Mouse (Mus musculus) limb, embryonic 14.5 days (tissue): ENCODE measurements around the gene Mbd6. TPM values are rescaled to one million over a fixed set of nuclear protein-coding genes. Genes with fewer than 3 reads are reported as not detected.

Source experiments
- ATAC-seq: fragments of 200-750 bp; cut with Nextera tagmentation; 2 replicates; pipeline ENCODE4 v1.8.0; 2017; ENCODE audit warnings: low read depth, moderate number of reproducible peaks, moderate TSS enrichment; ENCODE audit not compliant: low FRiP score
- DNase-seq: peaks from one replicate; pipeline ENCODE4 v3.0.0-alpha.2; 2015; ENCODE audit warnings: low spot score
- H3K27ac ChIP-seq: fragments of 300-500 bp; sonication (generic); replicated peaks from 2 replicates; pipeline ENCODE4 v1.5.1; 2014; ENCODE audit warnings: low read depth, mild to moderate bottlenecking, low read length, moderate library complexity, mixed read lengths
- H3K27me3 ChIP-seq: fragments of 300-500 bp; sonication (generic); 2 replicates; pipeline ENCODE4 v1.6.1; 2014; ENCODE audit warnings: low read length, mixed read lengths; ENCODE audit not compliant: control insufficient read depth, insufficient read depth
- H3K36me3 ChIP-seq: fragments of 300-500 bp; sonication (generic); 2 replicates; pipeline ENCODE4 v1.6.1; 2014; ENCODE audit warnings: mild to moderate bottlenecking, low read length, moderate library complexity, mixed read lengths; ENCODE audit not compliant: control insufficient read depth, insufficient read depth
- H3K4me1 ChIP-seq: fragments of 300-500 bp; sonication (generic); 2 replicates; pipeline ENCODE4 v1.6.1; 2014; ENCODE audit warnings: antibody characterized with exemption, low read length, mixed read lengths; ENCODE audit not compliant: control insufficient read depth, insufficient read depth
- H3K4me2 ChIP-seq: fragments of 300-500 bp; sonication (generic); replicated peaks from 2 replicates; pipeline ENCODE4 v1.6.1; 2014; ENCODE audit warnings: low read depth, mild to moderate bottlenecking, low read length, moderate library complexity; ENCODE audit not compliant: severe bottlenecking
- H3K4me3 ChIP-seq: fragments of 300-500 bp; sonication (generic); replicated peaks from 2 replicates; pipeline ENCODE4 v1.5.1; 2014; ENCODE audit warnings: low read length
- H3K9ac ChIP-seq: fragments of 300-500 bp; sonication (generic); 2 replicates; pipeline ENCODE4 v1.6.1; 2014; ENCODE audit warnings: mild to moderate bottlenecking, low read depth, low read length, moderate library complexity; ENCODE audit not compliant: severe bottlenecking
- H3K9me3 ChIP-seq: fragments of 300-500 bp; sonication (generic); 2 replicates; pipeline ENCODE4 v1.6.1; 2016; ENCODE audit warnings: low read length; ENCODE audit not compliant: control insufficient read depth
- POLR2A ChIP-seq: fragments of 200-500 bp; IDR thresholded peaks from 2 replicates; pipeline ENCODE4 v1.8.0; 2012; ENCODE audit warnings: inconsistent platforms, mild to moderate bottlenecking, moderate library complexity, borderline replicate concordance; ENCODE audit not compliant: insufficient read depth, insufficient read length; ENCODE audit errors: extremely low read depth
- WGBS: fragments of 180-500 bp; shearing (Covaris S2); extraction: QIAGEN DNeasy Blood & Tissue Kit; methylation state at CpG from one replicate; pipeline ENCODE4 v1.1.7; 2014; 5-methylcytosine and 5-hydroxymethylcytosine counted together
- polyA plus RNA-seq, 2 experiments: library from polyadenylated mRNA; depleted of rRNA in 1 of 2; stranded (reverse) in 1 of 2; unstranded in 1 of 2; fragments of >200 nt; fragmentation: Nextera tagmentation in 1 of 2; extraction: Ambion mirVana in 1 of 2; gene quantifications; 2 replicates each; pipeline versions ENCODE4 v1.2.1 to v1.2.3; 2012 to 2014

Mbd6 gene
- polyA plus RNA-seq (2012; rRNA removed) (68.1 and 86.6 TPM in 2 replicates), polyA plus RNA-seq (2014; fragmentation: Nextera tagmentation; extraction: Ambion mirVana) (19.9 and 20.7 TPM in 2 replicates)

- H3K9ac ChIP-seq = peak within 1 kb of the TSS; percentile 79
- H3K36me3 ChIP-seq = peaks cover 53% of the 10 kb centered on the region
- peak within 1 kb of the TSS; percentile 92 for H3K4me2 ChIP-seq
- peak within 1 kb of the TSS; percentile 97 for H3K27ac ChIP-seq
- H3K9me3 ChIP-seq = no peaks in the 10 kb centered on the region
- DNase-seq = peak; percentile 81
- TF ChIP-seq POLR2A = no peak
- peak; percentile 17 for ATAC-seq
- H3K4me1 ChIP-seq = peaks cover 32% of the 10 kb centered on the region
- peak within 1 kb of the TSS; percentile 72 for H3K4me3 ChIP-seq
- H3K27me3 ChIP-seq = no peaks in the 10 kb centered on the region
- WGBS = under 1% methylated on average over 18 of the region's 65 CpGs
Observed at GRCm38 (mm10) chr10:127288800-127289572, at the start of gene Mbd6. Mbd6 (minus strand) TSS chr10:127289018.

DNA sequence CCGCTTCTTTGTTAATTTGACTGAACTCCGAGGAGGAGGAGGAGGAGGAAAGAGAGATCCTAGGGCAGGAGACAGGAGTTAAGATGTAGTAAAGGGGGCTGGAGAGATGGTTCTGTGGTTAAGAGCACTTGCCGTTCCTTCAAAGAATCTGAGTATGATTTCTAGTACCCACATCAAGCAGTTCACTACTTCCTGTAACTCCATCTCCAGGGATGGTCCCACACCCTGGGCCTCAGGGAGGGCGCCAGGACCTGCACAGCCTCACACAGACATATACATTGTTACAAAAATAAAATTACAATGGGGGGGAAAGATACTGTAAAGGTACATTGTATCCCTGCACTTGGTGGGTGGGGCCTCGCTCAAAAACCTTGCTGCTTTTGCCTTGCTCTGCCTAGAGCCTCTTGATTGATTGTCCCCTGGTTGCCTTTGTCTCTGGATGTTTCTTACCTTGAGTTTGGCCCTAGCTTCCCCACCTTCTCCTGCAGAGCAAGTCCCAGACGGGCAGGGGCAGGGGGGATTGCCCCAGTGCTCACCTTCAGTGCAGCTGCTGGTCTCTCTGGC is 48.8 kb upstream of the Mbd6 start:
- H3K27me3 ChIP-seq = no peaks in the 10 kb centered on the region
- no peak for TF ChIP-seq POLR2A
- no peak overlapping the region for H3K4me3 ChIP-seq
- H3K9me3 ChIP-seq = no peaks in the 10 kb centered on the region
- no peak for ATAC-seq
- peaks cover 48% of the 10 kb centered on the region for H3K36me3 ChIP-seq
- no peak overlapping the region for H3K9ac ChIP-seq
- no peak for DNase-seq
- WGBS = 79% methylated on average over 6 of the region's 6 CpGs
- H3K4me2 ChIP-seq = no peak overlapping the region
- H3K27ac ChIP-seq = no peak overlapping the region
- no peaks in the 10 kb centered on the region for H3K4me1 ChIP-seq

DNA sequence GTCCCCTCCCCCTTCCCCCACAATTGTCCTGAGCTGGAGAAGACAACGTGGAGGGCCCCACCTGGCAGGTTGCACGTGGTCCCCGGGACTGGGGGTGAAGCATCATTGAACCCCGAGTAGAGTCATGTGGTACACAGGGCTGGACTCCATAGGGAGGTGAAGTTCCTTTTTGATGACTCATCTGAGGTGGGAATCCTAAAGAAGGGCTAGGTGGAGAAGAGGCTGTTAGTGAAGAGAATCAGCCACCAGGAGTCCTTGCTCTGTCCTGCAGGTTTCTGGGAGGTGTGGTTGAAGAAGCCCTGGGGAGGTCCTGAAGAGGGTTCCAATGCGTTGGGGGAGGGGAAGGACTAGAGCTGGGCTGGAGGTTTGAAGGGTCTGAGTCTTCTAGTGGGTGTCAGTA is 48.1 kb upstream of the Mbd6 start:
- H3K4me3 ChIP-seq = no peak overlapping the region
- no peak for DNase-seq
- H3K27me3 ChIP-seq = no peaks in the 10 kb centered on the region
- WGBS = 76% methylated on average over 5 of the region's 5 CpGs
- H3K36me3 ChIP-seq = peaks cover 54% of the 10 kb centered on the region
- H3K4me1 ChIP-seq = no peaks in the 10 kb centered on the region
- TF ChIP-seq POLR2A = no peak
- ATAC-seq = no peak
- no peak overlapping the region for H3K9ac ChIP-seq
- H3K27ac ChIP-seq = no peak overlapping the region
- no peak overlapping the region for H3K4me2 ChIP-seq
- no peaks in the 10 kb centered on the region for H3K9me3 ChIP-seq

GRCm38 (mm10) chr10:127335271-127335670 is 46.5 kb upstream of the Mbd6 start:
- no peak for DNase-seq
- Histone ChIP-seq H3K4me1 (no peaks in the 10 kb centered on the region), H3K9ac (no peak overlapping the region), H3K9me3 (no peaks in the 10 kb centered on the region), H3K27ac (no peak overlapping the region), H3K36me3 (peaks cover 69% of the 10 kb centered on the region), H3K27me3 (no peaks in the 10 kb centered on the region), H3K4me2 (no peak overlapping the region), H3K4me3 (no peak overlapping the region)
- no peak for TF ChIP-seq POLR2A
- ATAC-seq = no peak
- WGBS = 83% methylated on average over 1 of the region's 1 CpGs

DNA sequence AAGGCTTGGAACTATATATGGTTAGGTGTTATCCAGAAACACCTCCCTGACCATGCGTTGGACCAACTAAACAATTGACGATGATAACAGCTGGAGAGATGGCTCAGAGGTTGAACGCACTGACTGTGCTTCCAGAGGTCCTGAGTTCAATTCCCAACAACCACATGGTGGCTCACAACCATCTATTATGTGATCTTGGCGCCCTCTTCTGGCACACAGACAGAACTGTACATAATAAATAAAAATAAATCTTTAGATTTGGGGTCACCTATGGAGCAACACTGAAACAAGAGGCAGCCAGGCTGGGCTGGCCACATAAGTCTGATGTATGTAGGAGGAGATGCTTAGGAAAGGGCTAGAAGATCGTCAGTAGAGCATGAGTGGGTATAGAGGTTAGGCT is 44.3 kb upstream of the Mbd6 start:
- no peak for TF ChIP-seq POLR2A
- Histone ChIP-seq H3K9ac (no peak overlapping the region), H3K36me3 (peaks cover 77% of the 10 kb centered on the region), H3K4me3 (no peak overlapping the region), H3K4me1 (no peaks in the 10 kb centered on the region), H3K9me3 (no peaks in the 10 kb centered on the region), H3K27me3 (no peaks in the 10 kb centered on the region), H3K4me2 (no peak overlapping the region), H3K27ac (no peak overlapping the region)
- DNase-seq = no peak
- no peak for ATAC-seq
- WGBS = 71% methylated on average over 5 of the region's 5 CpGs
